Mouse (Mus musculus): Measurements from ENCODE around the gene Ccdc107.

DNA sequence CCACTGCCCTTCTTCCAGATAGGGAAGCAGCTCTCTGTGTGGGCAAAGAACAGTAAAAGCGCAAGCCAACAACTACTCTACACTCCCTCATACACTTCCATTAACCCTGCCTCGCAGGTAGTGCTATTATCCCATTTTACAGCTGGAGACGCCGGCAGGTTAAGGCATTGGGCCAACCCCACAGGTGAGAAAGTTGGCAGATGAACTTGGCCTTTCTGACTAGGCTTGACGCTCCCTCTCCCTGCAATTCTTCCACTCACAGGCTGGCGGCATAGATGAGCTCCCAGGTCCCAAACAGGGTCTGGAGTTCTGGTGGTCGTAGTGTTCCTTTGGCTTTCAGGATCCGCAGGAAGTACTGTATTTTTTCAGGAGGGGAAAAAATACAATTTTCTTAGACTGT, 6.3 kb downstream of the Ccdc107 start:
- TF ChIP-seq E2F4 (IDR thresholded peaks at IDR 0.05; ENCODE audit: insufficient read depth) (no peak), POLR2A (IDR thresholded peaks at IDR 0.05; ENCODE audit: insufficient read length, low read depth) (no peak), TCF12 (IDR thresholded peaks at IDR 0.05; ENCODE audit: insufficient read depth, poor library complexity, severe bottlenecking) (no peak), POLR2AphosphoS2 (IDR thresholded peaks at IDR 0.05; ENCODE audit: insufficient read length, low read depth) (no peak)

Measured in myocyte (in vitro differentiated cells).